Mouse (Mus musculus): ENCODE measurements at regions not wholly inside any gene's neighbourhood (a gene's known extent, or its start where the extent isn't known, plus 50 kb on each side); places are given as distances from the start of the nearest gene placed in this dataset.

GRCm38 (mm10) chr2:159354247-159354646 is 559.6 kb downstream of the Dhx35 start:
- no peak for DNase-seq (ENCODE audit: low spot score in 2 of 2)

- no peak for DNase-seq (ENCODE audit: low spot score in 2 of 2)
These were observed 561.9 kb downstream of the Dhx35 start for GRCm38 (mm10) chr2:159356503-159356902.

- no peak for DNase-seq (ENCODE audit: low spot score in 2 of 2)
These were observed 566.8 kb downstream of the Dhx35 start for GRCm38 (mm10) chr2:159361371-159361770.

GRCm38 (mm10) chr2:159392865-159393264 is 598.3 kb downstream of the Dhx35 start:
- peak; percentile 1 for DNase-seq (ENCODE audit: low spot score in 2 of 2)

- DNase-seq (ENCODE audit: low spot score in 2 of 2), result no peak
These were observed 607.0 kb downstream of the Dhx35 start for GRCm38 (mm10) chr2:159401421-159402100.

GRCm38 (mm10) chr2:159404940-159405339 is 610.3 kb downstream of the Dhx35 start:
- no peak for DNase-seq (ENCODE audit: low spot score in 2 of 2)

GRCm38 (mm10) chr2:159414599-159414998 is 620.0 kb downstream of the Dhx35 start:
- DNase-seq (ENCODE audit: low spot score in 2 of 2), result no peak

GRCm38 (mm10) chr2:159418371-159418940 is 623.8 kb downstream of the Dhx35 start:
- DNase-seq (ENCODE audit: low spot score in 2 of 2), result no peak

- no peak for DNase-seq (ENCODE audit: low spot score in 2 of 2)
These were observed 627.8 kb downstream of the Dhx35 start for GRCm38 (mm10) chr2:159422281-159422937.

GRCm38 (mm10) chr2:159428201-159428600 is 633.6 kb downstream of the Dhx35 start:
- peak; percentile 22 to 60 for DNase-seq (ENCODE audit: low spot score in 2 of 2)

- no peak for DNase-seq (ENCODE audit: low spot score in 2 of 2)
These were observed 636.1 kb downstream of the Dhx35 start for GRCm38 (mm10) chr2:159430577-159431329.

- no peak for DNase-seq (ENCODE audit: low spot score in 2 of 2)
These were observed 644.4 kb downstream of the Dhx35 start for GRCm38 (mm10) chr2:159438961-159439360.

GRCm38 (mm10) chr2:159443581-159443980 is 649.0 kb downstream of the Dhx35 start:
- no peak for DNase-seq (ENCODE audit: low spot score in 2 of 2)

- no peak for DNase-seq (ENCODE audit: low spot score in 2 of 2)
These were observed 651.8 kb downstream of the Dhx35 start for GRCm38 (mm10) chr2:159446434-159446833.

GRCm38 (mm10) chr2:159446886-159447285 is 652.3 kb downstream of the Dhx35 start:
- DNase-seq (ENCODE audit: low spot score in 2 of 2), result no peak

GRCm38 (mm10) chr2:159448976-159449375 is 654.4 kb downstream of the Dhx35 start:
- no peak for DNase-seq (ENCODE audit: low spot score in 2 of 2)

- DNase-seq (ENCODE audit: low spot score in 2 of 2), result no peak
These were observed 656.8 kb downstream of the Dhx35 start for GRCm38 (mm10) chr2:159451439-159451838.

GRCm38 (mm10) chr2:159481399-159482080 is 686.9 kb downstream of the Dhx35 start:
- no peak for DNase-seq (ENCODE audit: low spot score in 2 of 2)

GRCm38 (mm10) chr2:159491090-159491489 is 696.5 kb downstream of the Dhx35 start:
- no peak for DNase-seq (ENCODE audit: low spot score in 2 of 2)

- DNase-seq (ENCODE audit: low spot score in 2 of 2), result no peak
These were observed 704.1 kb downstream of the Dhx35 start for GRCm38 (mm10) chr2:159498691-159499090.

- DNase-seq (ENCODE audit: low spot score in 2 of 2), result no peak
These were observed 706.4 kb downstream of the Dhx35 start for GRCm38 (mm10) chr2:159501039-159501438.

- DNase-seq (ENCODE audit: low spot score in 2 of 2), result no peak
These were observed 724.5 kb downstream of the Dhx35 start for GRCm38 (mm10) chr2:159519066-159519465.
